ENCODE assay signal across 12 mouse cellular contexts in the genomic region with DNA sequence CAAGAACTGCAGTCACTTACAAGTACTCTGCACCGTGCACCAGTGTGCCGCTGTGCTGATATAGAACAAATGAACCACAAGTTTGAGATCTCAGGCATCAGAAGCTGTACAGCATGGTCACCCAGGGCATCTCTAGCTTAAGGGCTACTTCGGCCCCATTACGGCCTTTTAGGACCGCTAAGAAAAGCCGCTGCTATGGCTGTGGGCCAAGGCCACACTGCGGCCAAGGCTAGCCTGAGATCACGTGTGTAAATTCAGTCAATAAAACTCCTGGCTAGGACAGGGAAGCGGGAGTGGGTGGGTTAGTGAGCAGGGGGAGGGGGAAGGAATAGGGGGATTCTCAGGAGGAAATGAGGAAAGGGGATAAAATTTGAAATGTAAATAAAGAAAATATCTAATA. TPM values are rescaled to one million over a fixed set of nuclear protein-coding genes. Genes with fewer than 3 reads are reported as not detected.
DNase-seq lines count a peak whose midpoint lies in the region; ATAC-seq and TF ChIP-seq lines count a peak whose summit lies in the region.
"Had no signal": no experiment of that assay in that cellular context is flagged by ENCODE, and none has a peak within 500 bp of the region (broad histone marks: within the 10 kb centered on the region; RNA-seq: fewer than 3 reads in every experiment).

No protein-coding gene starts in this region.

- H3K4me3 ChIP-seq in liver, adult 2 months (ENCODE audit: insufficient read depth, low read depth, low read length), result no peak overlapping the region
- H3K4me3 ChIP-seq in liver, embryonic 11.5 days (ENCODE audit: low read depth, low read length), result no peak overlapping the region
- H3K4me3 ChIP-seq: heart, embryonic 13.5 days; liver, embryonic 15.5 days; neural tube, embryonic 12.5 days; stomach, embryonic 15.5 days had no signal

- no peak for TF ChIP-seq CTCF in liver, adult 2 months (IDR thresholded peaks at IDR 0.05; ENCODE audit: low read depth, low read length)

- H3K4me1 ChIP-seq in liver, adult 2 months (ENCODE audit: control insufficient read depth, insufficient read depth, low read length), result no peaks in the 10 kb centered on the region; the same call in 1 of the 2 replicates
- no peaks in the 10 kb centered on the region for H3K4me1 ChIP-seq in liver, embryonic 11.5 days (replicated peaks; ENCODE audit: control insufficient read depth, insufficient read depth, low read length)
- H3K4me1 ChIP-seq: heart, embryonic 13.5 days; liver, embryonic 15.5 days; neural tube, embryonic 12.5 days; stomach, embryonic 15.5 days had no signal

- H3K36me3 ChIP-seq in liver, adult 2 months (ENCODE audit: control insufficient read depth, insufficient read depth, low read length), result no peaks in the 10 kb centered on the region
- H3K36me3 ChIP-seq in liver, embryonic 11.5 days (ENCODE audit: control insufficient read depth, insufficient read depth, low read length), result no peaks in the 10 kb centered on the region
- H3K36me3 ChIP-seq: heart, embryonic 13.5 days; liver, embryonic 15.5 days; neural tube, embryonic 12.5 days; stomach, embryonic 15.5 days had no signal

- no peak for TF ChIP-seq POLR2A in liver, adult 2 months (IDR thresholded peaks at IDR 0.05; ENCODE audit: extremely low read depth, insufficient read depth, low read length)

- H3K27ac ChIP-seq in liver, adult 2 months (replicated peaks; ENCODE audit: insufficient read depth, low read depth, low read length), result no peak overlapping the region
- no peak overlapping the region for H3K27ac ChIP-seq in liver, embryonic 11.5 days (ENCODE audit: low read depth, low read length)
- H3K27ac ChIP-seq: heart, embryonic 13.5 days; liver, embryonic 15.5 days; neural tube, embryonic 12.5 days; stomach, embryonic 15.5 days had no signal

- no peak overlapping the region for H3K4me2 ChIP-seq in liver, embryonic 11.5 days
- H3K4me2 ChIP-seq: heart, embryonic 13.5 days; liver, embryonic 15.5 days; neural tube, embryonic 12.5 days; stomach, embryonic 15.5 days had no signal

- peak; percentile 72 for DNase-seq in liver, adult 2 months (ENCODE audit: extremely low read depth, low read depth, low spot score)
- DNase-seq in liver, result no peak
- DNase-seq in adrenal gland, postnatal 10 days, result peak; percentile 72
- DNase-seq in cerebellum, postnatal 14 days, result peak; percentile 72 to 79
- peak; percentile 32 for DNase-seq in kidney, postnatal 14 days
- no peak for DNase-seq in thymus, adult 18-20 months
- DNase-seq in natural killer cell, adult 2 months (ENCODE audit: low spot score in 2 of 2), result no peak
- no peak for DNase-seq in liver, embryonic 11.5 days (ENCODE audit: low spot score)

- H3K9me3 ChIP-seq in liver, embryonic 11.5 days (ENCODE audit: control insufficient read depth, low read length), result no peaks in the 10 kb centered on the region
- H3K9me3 ChIP-seq: heart, embryonic 13.5 days; liver, embryonic 15.5 days; neural tube, embryonic 12.5 days; stomach, embryonic 15.5 days had no signal

- WGBS in liver, adult 2 months, result 48% methylated on average over 9 of the region's 9 CpGs
- WGBS in liver, embryonic 11.5 days, result 80% methylated on average over 9 of the region's 9 CpGs

- no peaks in the 10 kb centered on the region for H3K27me3 ChIP-seq in liver, adult 2 months (ENCODE audit: control insufficient read depth, insufficient read depth, low read length)
- H3K27me3 ChIP-seq in liver, embryonic 11.5 days (replicated peaks; ENCODE audit: control insufficient read depth, insufficient read depth, low read length), result no peaks in the 10 kb centered on the region
- H3K27me3 ChIP-seq: heart, embryonic 13.5 days; liver, embryonic 15.5 days; neural tube, embryonic 12.5 days; stomach, embryonic 15.5 days had no signal

- no peaks in the 10 kb centered on the region for H3K79me2 ChIP-seq in liver, adult 2 months (ENCODE audit: control insufficient read depth, insufficient read depth, low read length)

- H3K9ac ChIP-seq in liver, adult 2 months (ENCODE audit: low read depth, low read length), result no peak overlapping the region
- H3K9ac ChIP-seq in liver, embryonic 11.5 days (ENCODE audit: low read depth, low read length), result no peak overlapping the region
- H3K9ac ChIP-seq: heart, embryonic 13.5 days; liver, embryonic 15.5 days; neural tube, embryonic 12.5 days; stomach, embryonic 15.5 days had no signal

- ATAC-seq in liver, embryonic 11.5 days (replicated peaks; ENCODE audit: low FRiP score), result no peak

RNA-seq across cellular contexts. Expression of gene Atp12a, which starts 50.9 kb away (rescaled TPM):
- not detected in 2 replicates for total RNA-seq in liver, adult 2 months (2014; rRNA removed)
- 0.04 TPM in 1 of 2 replicates, not detected in the other for polyA plus RNA-seq in liver, adult 2 months (2012; rRNA removed)
- total RNA-seq in adrenal gland, postnatal 10 days (2021), result not detected
- 0.14 TPM in 1 of 2 replicates, not detected in the other for polyA plus RNA-seq in liver, embryonic 11.5 days (2014; fragmentation: Nextera tagmentation; extraction: Ambion mirVana)
- polyA plus RNA-seq: liver, embryonic 15.5 days; neural tube, embryonic 12.5 days had no signal

RNA-seq across cellular contexts. Expression of gene Gzmb, which starts 51.9 kb away (rescaled TPM):
- 0.34 and 1.0 TPM in 2 replicates for total RNA-seq in liver, adult 2 months (2014; rRNA removed)
- 0.27 and 0.49 TPM in 2 replicates for polyA plus RNA-seq in liver, adult 2 months (2012; rRNA removed)
- total RNA-seq in adrenal gland, postnatal 10 days (2021), result under 1 TPM; 0.18 to 0.21 TPM
- polyA plus RNA-seq in liver, embryonic 11.5 days (2014; fragmentation: Nextera tagmentation; extraction: Ambion mirVana), result 0.15 and 0.17 TPM in 2 replicates
- polyA plus RNA-seq: neural tube, embryonic 12.5 days had no signal

Comparison
In these comparisons a context has a peak if more than half of its experiments do, and no peak if none do; other contexts are left out.
1. DNase-seq: peak in liver, adult 2 months (single experiment), adrenal gland, postnatal 10 days (single experiment), cerebellum, postnatal 14 days (2 of 2) and kidney, postnatal 14 days (single experiment); none in liver (single experiment), thymus, adult 18-20 months (0 of 2), natural killer cell, adult 2 months (0 of 2) and liver, embryonic 11.5 days (single experiment).